ENCODE assay signal across 24 mouse cellular contexts in genomic region chr13:60303561-60303960, GRCm38 (mm10).
DNase-seq lines count a peak whose midpoint lies in the region; ATAC-seq and TF ChIP-seq lines count a peak whose summit lies in the region.
"Had no signal": no experiment of that assay in that cellular context is flagged by ENCODE, and none has a peak within 500 bp of the region (broad histone marks: within the 10 kb centered on the region; RNA-seq: fewer than 3 reads in every experiment).

No protein-coding gene starts in this region.

- H3K9ac ChIP-seq in lung, embryonic 14.5 days, result no peak overlapping the region
- H3K9ac ChIP-seq: embryonic facial prominence, embryonic 12.5 days; forebrain, embryonic 12.5 days had no signal

- no peak overlapping the region for H3K4me2 ChIP-seq in lung, embryonic 14.5 days
- H3K4me2 ChIP-seq: embryonic facial prominence, embryonic 12.5 days; forebrain, embryonic 12.5 days had no signal

- no peak for ATAC-seq in lung, embryonic 14.5 days (ENCODE audit: insufficient read depth)
- ATAC-seq: forebrain, embryonic 14.5 days; forebrain, embryonic 16.5 days had no signal

- H3K4me3 ChIP-seq in heart, embryonic 10.5 days, result no peak overlapping the region
- no peak overlapping the region for H3K4me3 ChIP-seq in lung, embryonic 14.5 days (ENCODE audit: low read depth, low read length)
- no peak overlapping the region for H3K4me3 ChIP-seq in lung, adult 2 months (replicated peaks; ENCODE audit: extremely low read depth, low read depth, low read length)
- no peak overlapping the region for H3K4me3 ChIP-seq in embryonic fibroblast, embryonic 13.5 days (ENCODE audit: insufficient read depth, low read length)
- H3K4me3 ChIP-seq: embryonic facial prominence, embryonic 10.5 days; embryonic facial prominence, embryonic 12.5 days; erythroblast, embryonic 14.5 days; forebrain, embryonic 10.5 days; forebrain, embryonic 12.5 days had no signal

- H3K36me3 ChIP-seq in heart, embryonic 10.5 days, result no peaks in the 10 kb centered on the region
- H3K36me3 ChIP-seq in lung, embryonic 14.5 days (ENCODE audit: insufficient read depth), result no peaks in the 10 kb centered on the region
- H3K36me3 ChIP-seq: embryonic facial prominence, embryonic 10.5 days; embryonic facial prominence, embryonic 12.5 days; forebrain, embryonic 10.5 days; forebrain, embryonic 12.5 days had no signal

- H3K27me3 ChIP-seq in heart, embryonic 10.5 days (ENCODE audit: insufficient read depth, poor library complexity, severe bottlenecking), result no peaks in the 10 kb centered on the region
- H3K27me3 ChIP-seq in lung, embryonic 14.5 days (ENCODE audit: insufficient read depth, low read length), result no peaks in the 10 kb centered on the region
- H3K27me3 ChIP-seq: embryonic facial prominence, embryonic 12.5 days; forebrain, embryonic 12.5 days had no signal

- peaks cover 16% of the 10 kb centered on the region for H3K4me1 ChIP-seq in heart, embryonic 10.5 days
- H3K4me1 ChIP-seq in lung, embryonic 14.5 days (ENCODE audit: insufficient read depth), result peaks cover 11% of the 10 kb centered on the region; the same call in 1 of the 2 replicates
- H3K4me1 ChIP-seq in lung, adult 2 months (ENCODE audit: control insufficient read depth, insufficient read depth, low read length), result peaks cover 2% of the 10 kb centered on the region; the same call in 1 of the 2 replicates
- no peaks in the 10 kb centered on the region for H3K4me1 ChIP-seq in embryonic fibroblast, embryonic 13.5 days (ENCODE audit: control insufficient read depth, insufficient read depth, low read length)

- no peaks in the 10 kb centered on the region for H3K9me3 ChIP-seq in heart, embryonic 10.5 days
- no peaks in the 10 kb centered on the region for H3K9me3 ChIP-seq in lung, embryonic 14.5 days (ENCODE audit: low read depth, low read length)
- H3K9me3 ChIP-seq: embryonic facial prominence, embryonic 10.5 days; embryonic facial prominence, embryonic 12.5 days; forebrain, embryonic 10.5 days; forebrain, embryonic 12.5 days had no signal

- WGBS in heart, embryonic 10.5 days, result 90% methylated on average over 9 of the region's 9 CpGs
- 81% methylated on average over 9 of the region's 9 CpGs for WGBS in lung, embryonic 14.5 days
- WGBS in lung, adult 2 months, result 80% methylated on average over 9 of the region's 9 CpGs

- no peak for TF ChIP-seq CTCF in lung, embryonic 14.5 days (IDR thresholded peaks at IDR 0.05; ENCODE audit: low read depth)
- TF ChIP-seq CTCF in lung, adult 2 months (IDR thresholded peaks at IDR 0.05; ENCODE audit: insufficient read depth, low read length), result no peak
- no peak for TF ChIP-seq CTCF in embryonic fibroblast, embryonic 13.5 days (IDR thresholded peaks at IDR 0.05; ENCODE audit: borderline replicate concordance, insufficient read depth, low read length)

- no peak for TF ChIP-seq POLR2A in lung, adult 2 months (IDR thresholded peaks at IDR 0.05; ENCODE audit: borderline replicate concordance, extremely low read depth, low read depth, low read length)
- TF ChIP-seq POLR2A in embryonic fibroblast, embryonic 13.5 days (IDR thresholded peaks at IDR 0.05; ENCODE audit: low read depth, low read length), result no peak

- no peak overlapping the region for H3K27ac ChIP-seq in heart, embryonic 10.5 days
- H3K27ac ChIP-seq in lung, embryonic 14.5 days (ENCODE audit: low read depth), result no peak overlapping the region
- H3K27ac ChIP-seq in embryonic fibroblast, embryonic 13.5 days (ENCODE audit: insufficient read depth, low read length), result 0 out of 2 replicates have a peak overlapping the region, but pooled peaks have one; percentile 1
- H3K27ac ChIP-seq: embryonic facial prominence, embryonic 10.5 days; forebrain, embryonic 10.5 days; forebrain, embryonic 12.5 days had no signal

- peak; percentile 23 to 35 for DNase-seq in heart, adult 18-20 months
- no peak for DNase-seq in heart, embryonic 10.5 days (ENCODE audit: low spot score)
- peak; percentile 40 for DNase-seq in lung, embryonic 14.5 days
- DNase-seq in lung, adult 2 months, result no peak
- DNase-seq in lung, postnatal 10 days, result peak; percentile 18
- DNase-seq in lung, postnatal 25 days (ENCODE audit: low spot score), result no peak
- DNase-seq in embryo, embryonic 10 days (ENCODE audit: low spot score), result no peak
- DNase-seq: adrenal gland, adult 2 months; adrenal gland, postnatal 10 days; adrenal gland, postnatal 25 days; cerebellum, adult 11 months; cerebellum, adult 18-20 months; cerebellum, adult 8-10 months; cerebellum, adult 9-11 months; cerebellum, postnatal 14 days; cerebellum, postnatal 36 days had no signal

Comparison
In these comparisons a context has a peak if more than half of its experiments do, and no peak if none do; other contexts are left out.
1. DNase-seq: peak in heart, adult 18-20 months (2 of 2), lung, embryonic 14.5 days (single experiment) and lung, postnatal 10 days (single experiment); none in heart, embryonic 10.5 days (single experiment), lung, adult 2 months (single experiment), lung, postnatal 25 days (single experiment) and embryo, embryonic 10 days (single experiment).